In the genomic region with DNA sequence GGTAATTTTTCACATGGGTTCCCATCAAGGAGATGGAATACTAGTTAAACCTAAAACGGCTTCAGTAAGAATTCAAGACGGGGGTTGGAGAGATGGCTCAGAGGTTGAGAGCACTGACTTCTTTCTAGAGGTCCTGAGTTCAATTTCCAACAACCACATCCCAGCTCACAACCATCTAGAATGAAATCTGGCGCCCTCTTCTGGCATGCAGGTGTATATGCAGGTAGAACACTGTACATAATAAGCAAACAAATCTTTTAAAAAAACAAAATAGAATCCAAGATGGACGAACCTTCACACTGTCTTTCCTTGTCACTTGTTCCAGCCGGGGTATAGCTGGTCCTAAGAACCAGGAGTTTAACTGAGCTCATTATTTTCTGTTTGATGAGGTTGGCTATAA, we compare ENCODE assay signal across 10 mouse cellular contexts. TPM values are rescaled to one million over a fixed set of nuclear protein-coding genes. Genes with fewer than 3 reads are reported as not detected.
DNase-seq lines count a peak whose midpoint lies in the region; ATAC-seq and TF ChIP-seq lines count a peak whose summit lies in the region.
"Had no signal": no experiment of that assay in that cellular context is flagged by ENCODE, and none has a peak within 500 bp of the region (broad histone marks: within the 10 kb centered on the region; RNA-seq: fewer than 3 reads in every experiment).

No protein-coding gene starts in this region.

- H3K27me3 ChIP-seq in lung, postnatal 0 days (replicated peaks; ENCODE audit: insufficient read depth, low read length), result no peaks in the 10 kb centered on the region

- no peak for ATAC-seq in lung, postnatal 0 days
- peak; percentile 78 for ATAC-seq in erythroblast, adult 5-6 weeks (replicated peaks; ENCODE audit: low FRiP score, poor library complexity, severe bottlenecking)

- peak; percentile 61 for DNase-seq in adrenal gland, postnatal 14 days
- no peak for DNase-seq in adrenal gland, adult 2 months
- DNase-seq in lung, postnatal 0 days (ENCODE audit: low spot score), result peak; percentile 8
- DNase-seq in lung, postnatal 25 days (ENCODE audit: low spot score), result no peak
- peak; percentile 35 for DNase-seq in thymus, postnatal 14 days
- no peak for DNase-seq in heart, postnatal 36 days
- DNase-seq in gastrocnemius, adult 8-10 months (ENCODE audit: low spot score in 2 of 2), result no peak
- DNase-seq: right cerebral cortex, postnatal 25 days had no signal

- H3K36me3 ChIP-seq in lung, postnatal 0 days (ENCODE audit: insufficient read depth, low read length), result no peaks in the 10 kb centered on the region

- no peak for TF ChIP-seq EP300 in lung, postnatal 0 days (IDR thresholded peaks at IDR 0.05)

- H3K27ac ChIP-seq in lung, postnatal 0 days (ENCODE audit: low read length), result no peak overlapping the region
- H3K27ac ChIP-seq: macrophage had no signal

- WGBS in lung, postnatal 0 days, result 66% methylated on average over 5 of the region's 5 CpGs

- no peak overlapping the region for H3K4me2 ChIP-seq in lung, postnatal 0 days (replicated peaks; ENCODE audit: low read depth, low read length)

- no peaks in the 10 kb centered on the region for H3K4me1 ChIP-seq in lung, postnatal 0 days (ENCODE audit: insufficient read depth, low read depth, low read length)

- intact Hi-C loops in heart, postnatal 36 days (cut with DNase I), result no loop called here

- H3K9ac ChIP-seq in lung, postnatal 0 days (replicated peaks; ENCODE audit: low read depth), result no peak overlapping the region

- no peaks in the 10 kb centered on the region for H3K9me3 ChIP-seq in lung, postnatal 0 days (ENCODE audit: low read length)

- H3K4me3 ChIP-seq in lung, postnatal 0 days (ENCODE audit: low read depth, low read length), result no peak overlapping the region

- TF ChIP-seq CTCF in lung, postnatal 0 days (IDR thresholded peaks at IDR 0.05), result peak; percentile 49

RNA-seq across cellular contexts. Expression of gene Zmym4, which starts 24.4 kb away (rescaled TPM):
- 37.1 and 40.0 TPM in 2 replicates for total RNA-seq in adrenal gland, postnatal 14 days (2021)
- 10 to 100 TPM; 32.9 to 38.5 TPM for total RNA-seq in adrenal gland, adult 2 months (2021)
- polyA plus RNA-seq in adrenal gland, adult 2 months (2012; rRNA removed), result 2.9 and 3.4 TPM in 2 replicates
- polyA plus RNA-seq in lung, postnatal 0 days (2015; fragmentation: Nextera tagmentation; extraction: Ambion mirVana), result 8.6 and 11.7 TPM in 2 replicates
- 11.7 and 12.1 TPM in 2 replicates for total RNA-seq in erythroblast, adult 5-6 weeks (2015; ENCODE audit: low replicate concordance)
- 7.5 and 9.6 TPM in 2 replicates for total RNA-seq in erythroblast, adult 5-6 weeks (2017; ENCODE audit: low replicate concordance)
- total RNA-seq in heart, postnatal 36 days (2021), result 10 to 100 TPM; 19.8 to 20.8 TPM
- 10 to 100 TPM; 14.4 to 22.6 (median 17.8) TPM for total RNA-seq in gastrocnemius, adult 8-10 months (2022)

RNA-seq across cellular contexts. Expression of gene Sfpq, which starts 28.8 kb away (rescaled TPM):
- 286 and 302 TPM in 2 replicates for total RNA-seq in adrenal gland, postnatal 14 days (2021)
- 100 to 1,000 TPM; 122 to 268 TPM for total RNA-seq in adrenal gland, adult 2 months (2021)
- 67.9 and 79.2 TPM in 2 replicates for polyA plus RNA-seq in adrenal gland, adult 2 months (2012; rRNA removed)
- 51.1 and 63.3 TPM in 2 replicates for polyA plus RNA-seq in lung, postnatal 0 days (2015; fragmentation: Nextera tagmentation; extraction: Ambion mirVana)
- total RNA-seq in erythroblast, adult 5-6 weeks (2015; ENCODE audit: low replicate concordance), result 235 and 246 TPM in 2 replicates
- total RNA-seq in erythroblast, adult 5-6 weeks (2017; ENCODE audit: low replicate concordance), result 508 and 629 TPM in 2 replicates
- 10 to 100 TPM; 72.2 to 78.2 TPM for total RNA-seq in heart, postnatal 36 days (2021)
- total RNA-seq in gastrocnemius, adult 8-10 months (2022), result 10 to 100 TPM; 30.0 to 47.7 (median 40.3) TPM

Comparison
In these comparisons a context has a peak if more than half of its experiments do, and no peak if none do; other contexts are left out.
1. DNase-seq: peak in adrenal gland, postnatal 14 days (single experiment), lung, postnatal 0 days (single experiment) and thymus, postnatal 14 days (single experiment); none in adrenal gland, adult 2 months (single experiment), lung, postnatal 25 days (single experiment), heart, postnatal 36 days (0 of 2) and gastrocnemius, adult 8-10 months (0 of 2).